Mouse (Mus musculus) hindbrain, embryonic 12.5 days (tissue): ENCODE measurements around the gene Marcks. TPM values are rescaled to one million over a fixed set of nuclear protein-coding genes. Genes with fewer than 3 reads are reported as not detected.

Experiments used
- ATAC-seq: fragments of 200-750 bp; cut with Nextera tagmentation; 2 replicates; pipeline ENCODE4 v1.8.0; 2017; ENCODE audit warnings: moderate TSS enrichment; ENCODE audit not compliant: low FRiP score
- H3K27ac ChIP-seq: fragments of 300-500 bp; sonication (generic); 2 replicates; pipeline ENCODE4 v1.5.1; 2016; ENCODE audit warnings: mild to moderate bottlenecking
- H3K27me3 ChIP-seq: fragments of 300-500 bp; sonication (generic); 2 replicates; pipeline ENCODE4 v1.6.1; 2016; ENCODE audit warnings: mild to moderate bottlenecking
- H3K36me3 ChIP-seq: fragments of 300-500 bp; sonication (generic); 2 replicates; pipeline ENCODE4 v1.6.1; 2016; ENCODE audit warnings: mild to moderate bottlenecking
- H3K4me1 ChIP-seq: fragments of 300-500 bp; sonication (generic); 2 replicates; pipeline ENCODE4 v1.6.1; 2016
- H3K4me2 ChIP-seq: fragments of 300-500 bp; sonication (generic); replicated peaks from 2 replicates; pipeline ENCODE4 v1.6.1; 2016; ENCODE audit warnings: mild to moderate bottlenecking
- H3K4me3 ChIP-seq: fragments of 300-500 bp; sonication (generic); 2 replicates; pipeline ENCODE4 v1.5.1; 2016; ENCODE audit warnings: mild to moderate bottlenecking
- H3K9ac ChIP-seq: fragments of 300-500 bp; sonication (generic); 2 replicates; pipeline ENCODE4 v1.6.1; 2016; ENCODE audit warnings: mild to moderate bottlenecking, moderate library complexity
- H3K9me3 ChIP-seq: fragments of 300-500 bp; sonication (generic); replicated peaks from 2 replicates; pipeline ENCODE4 v1.6.1; 2016; ENCODE audit warnings: mild to moderate bottlenecking
- WGBS: fragments of 180-500 bp; shearing (Covaris S2); methylation state at CpG from one replicate; pipeline ENCODE4 v1.1.7; 2016; 5-methylcytosine and 5-hydroxymethylcytosine counted together
- polyA plus RNA-seq: library from polyadenylated mRNA; unstranded; fragments of >200 nt; fragmentation: Nextera tagmentation; extraction: Ambion mirVana; gene quantifications from 2 replicates; pipeline ENCODE4 v1.2.1, GENCODE M21; 2016

Gene Marcks
- polyA plus RNA-seq, 1 experiment from 2014 or later, result 338 TPM

DNA sequence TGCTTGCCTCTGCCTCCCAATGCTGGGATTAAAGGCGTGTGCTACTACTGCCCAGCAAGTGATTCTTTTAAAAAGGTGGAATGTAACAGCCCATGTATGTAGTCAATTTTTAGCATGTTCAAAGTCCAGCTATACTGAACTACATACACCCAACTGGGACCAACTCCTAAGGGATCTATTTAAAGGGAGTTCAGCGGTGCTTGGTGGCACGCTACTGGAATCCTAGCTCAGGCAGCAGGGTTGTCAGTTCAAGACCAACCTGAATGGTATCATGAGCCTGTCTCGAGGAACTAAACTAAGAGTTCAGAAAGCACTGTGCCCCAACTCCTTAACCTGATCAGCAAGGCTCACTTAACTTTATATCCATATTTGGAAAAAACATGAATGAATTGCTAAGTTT, 6.0 kb downstream of the Marcks start:
- Histone ChIP-seq H3K9me3 (no peaks in the 10 kb centered on the region), H3K27me3 (no peaks in the 10 kb centered on the region), H3K4me3 (no peak overlapping the region), H3K27ac (no peak overlapping the region), H3K9ac (no peak overlapping the region), H3K4me1 (peaks cover 4% of the 10 kb centered on the region), H3K36me3 (peaks cover 16% of the 10 kb centered on the region), H3K4me2 (no peak overlapping the region)
- 92% methylated on average over 4 of the region's 4 CpGs for WGBS
- ATAC-seq, result no peak

- 94% methylated on average over 3 of the region's 3 CpGs for WGBS
- peaks cover 3% of the 10 kb centered on the region; the same call in 1 of the 2 replicates for H3K36me3 ChIP-seq
- no peak overlapping the region for H3K9ac ChIP-seq
- no peak overlapping the region for H3K27ac ChIP-seq
- H3K4me2 ChIP-seq, result no peak overlapping the region
- H3K27me3 ChIP-seq, result no peaks in the 10 kb centered on the region
- no peak for ATAC-seq
- H3K9me3 ChIP-seq, result no peaks in the 10 kb centered on the region
- peaks cover 4% of the 10 kb centered on the region for H3K4me1 ChIP-seq
- no peak overlapping the region for H3K4me3 ChIP-seq
Measured at GRCm38 (mm10) chr10:37129652-37130051, 9.1 kb downstream of the Marcks start.

DNA sequence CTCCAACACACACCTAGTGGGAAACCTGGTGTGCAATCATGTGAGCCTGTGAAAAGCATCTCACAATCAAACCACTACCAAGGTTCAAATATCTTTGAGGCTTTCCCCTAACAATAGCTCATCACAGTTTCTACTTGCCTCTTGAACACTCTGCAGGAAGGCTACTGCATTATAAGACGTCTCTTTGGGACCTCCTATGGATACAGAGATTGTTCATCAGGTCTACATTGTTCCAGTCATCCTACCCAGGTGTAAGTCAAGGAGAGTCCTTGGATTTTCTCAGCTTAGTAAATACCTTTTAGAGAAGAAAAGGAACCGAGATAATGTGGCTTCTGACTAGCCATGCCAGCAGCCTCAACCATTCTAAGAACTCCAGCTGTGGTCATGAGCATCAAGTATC, 23.4 kb downstream of the Marcks start:
- Histone ChIP-seq H3K4me2 (no peak overlapping the region), H3K4me3 (no peak overlapping the region), H3K9me3 (no peaks in the 10 kb centered on the region), H3K27me3 (no peaks in the 10 kb centered on the region), H3K36me3 (no peaks in the 10 kb centered on the region), H3K9ac (no peak overlapping the region), H3K27ac (no peak overlapping the region), H3K4me1 (no peaks in the 10 kb centered on the region)
- 80% methylated on average over 2 of the region's 2 CpGs for whole genome bisulfite sequencing
- ATAC-seq, result no peak

DNA sequence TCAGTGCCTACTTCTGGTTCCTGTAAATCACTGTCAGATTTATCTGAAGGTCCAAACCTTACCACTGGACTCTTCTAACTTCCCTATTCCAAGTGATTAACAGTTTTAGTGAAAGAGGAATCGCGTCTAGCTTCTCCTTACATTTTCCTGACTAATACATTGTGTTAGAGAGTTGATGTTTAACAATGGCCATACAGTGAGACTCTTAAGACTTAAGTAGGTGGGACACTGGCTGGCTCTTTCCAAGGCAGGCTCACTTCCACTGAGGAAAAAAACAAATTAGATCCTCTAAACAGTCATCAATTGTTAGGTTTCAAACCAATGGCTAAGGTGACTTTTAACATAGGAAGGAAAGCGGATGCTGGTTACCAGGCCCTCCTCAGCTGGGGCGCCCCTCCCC, 25.9 kb downstream of the Marcks start:
- Histone ChIP-seq H3K4me3 (no peak overlapping the region), H3K4me1 (no peaks in the 10 kb centered on the region), H3K27me3 (no peaks in the 10 kb centered on the region), H3K9me3 (no peaks in the 10 kb centered on the region), H3K9ac (no peak overlapping the region), H3K27ac (no peak overlapping the region), H3K4me2 (no peak overlapping the region), H3K36me3 (no peaks in the 10 kb centered on the region)
- no peak for ATAC-seq
- WGBS, result 87% methylated on average over 4 of the region's 4 CpGs

- 87% methylated on average over 3 of the region's 3 CpGs for WGBS
Measured at GRCm38 (mm10) chr10:37112362-37112761, 26.4 kb downstream of the Marcks start.

GRCm38 (mm10) chr10:37111432-37111831, 27.3 kb downstream of the Marcks start:
- no peaks in the 10 kb centered on the region for H3K27me3 ChIP-seq
- no peak overlapping the region for H3K27ac ChIP-seq
- no peak overlapping the region for H3K9ac ChIP-seq
- 82% methylated on average over 2 of the region's 2 CpGs for WGBS
- no peak overlapping the region for H3K4me3 ChIP-seq
- H3K9me3 ChIP-seq, result no peaks in the 10 kb centered on the region
- H3K36me3 ChIP-seq, result no peaks in the 10 kb centered on the region
- no peaks in the 10 kb centered on the region for H3K4me1 ChIP-seq
- no peak for ATAC-seq
- H3K4me2 ChIP-seq, result no peak overlapping the region

More at GRCm38 (mm10) chr10:37112362-37112761, 26.4 kb downstream of the Marcks start:
- no peak overlapping the region for H3K9ac ChIP-seq
- no peaks in the 10 kb centered on the region for H3K27me3 ChIP-seq
- ATAC-seq, result no peak
- no peak overlapping the region for H3K4me3 ChIP-seq
- no peaks in the 10 kb centered on the region for H3K36me3 ChIP-seq
- no peak overlapping the region for H3K4me2 ChIP-seq
- H3K4me1 ChIP-seq, result no peaks in the 10 kb centered on the region
- no peaks in the 10 kb centered on the region for H3K9me3 ChIP-seq
- no peak overlapping the region for H3K27ac ChIP-seq

DNA sequence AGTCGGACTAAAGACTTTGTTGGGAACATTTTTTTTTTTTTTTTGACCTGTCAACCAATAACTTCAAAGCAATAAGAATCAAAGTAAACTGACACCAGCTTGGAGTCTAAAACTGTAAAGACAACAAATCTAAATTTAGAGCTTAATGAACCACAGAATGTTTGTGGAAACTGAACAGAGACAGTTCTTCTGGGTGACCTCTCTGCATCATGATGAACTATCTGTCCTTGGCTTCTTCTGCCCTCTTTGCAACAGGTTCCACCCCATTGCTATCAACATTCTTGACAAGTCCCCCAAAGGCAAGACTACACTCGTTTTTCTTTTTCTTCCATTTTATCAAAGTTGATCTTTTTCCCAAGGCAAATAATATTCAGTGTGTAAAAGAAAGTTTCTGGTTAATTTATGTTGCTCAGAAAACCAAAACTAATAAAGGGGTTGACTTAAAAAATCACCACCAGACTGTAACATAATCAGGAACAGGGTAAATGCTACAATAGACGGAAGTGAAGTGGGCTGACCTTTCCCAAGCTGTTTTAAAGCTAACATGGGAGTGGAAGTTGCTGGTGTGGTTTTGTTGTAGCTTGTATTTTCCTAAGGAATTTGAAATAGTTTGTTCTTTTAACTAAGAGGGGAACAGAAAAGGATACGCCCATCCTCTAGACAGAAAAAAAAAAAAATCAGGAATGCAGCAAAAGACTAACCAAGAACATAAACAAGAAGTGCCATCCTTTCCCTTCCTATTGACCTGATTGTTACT, 31.7 kb downstream of the Marcks start:
- Histone ChIP-seq H3K4me2 (no peak overlapping the region), H3K36me3 (no peaks in the 10 kb centered on the region), H3K27me3 (no peaks in the 10 kb centered on the region), H3K4me1 (no peaks in the 10 kb centered on the region), H3K4me3 (no peak overlapping the region), H3K9ac (no peak overlapping the region), H3K9me3 (no peaks in the 10 kb centered on the region), H3K27ac (no peak overlapping the region)
- no peak for ATAC-seq
- 83% methylated on average over 4 of the region's 4 CpGs for WGBS

- H3K4me1 ChIP-seq, result no peaks in the 10 kb centered on the region
- H3K27ac ChIP-seq, result no peak overlapping the region
- no peak overlapping the region for H3K4me3 ChIP-seq
- ATAC-seq, result no peak
- WGBS, result 92% methylated on average over 8 of the region's 8 CpGs
- no peak overlapping the region for H3K4me2 ChIP-seq
- H3K9me3 ChIP-seq, result no peaks in the 10 kb centered on the region
- H3K27me3 ChIP-seq, result no peaks in the 10 kb centered on the region
- no peak overlapping the region for H3K9ac ChIP-seq
- H3K36me3 ChIP-seq, result no peaks in the 10 kb centered on the region
Measured at GRCm38 (mm10) chr10:37106303-37106702, 32.4 kb downstream of the Marcks start.

DNA sequence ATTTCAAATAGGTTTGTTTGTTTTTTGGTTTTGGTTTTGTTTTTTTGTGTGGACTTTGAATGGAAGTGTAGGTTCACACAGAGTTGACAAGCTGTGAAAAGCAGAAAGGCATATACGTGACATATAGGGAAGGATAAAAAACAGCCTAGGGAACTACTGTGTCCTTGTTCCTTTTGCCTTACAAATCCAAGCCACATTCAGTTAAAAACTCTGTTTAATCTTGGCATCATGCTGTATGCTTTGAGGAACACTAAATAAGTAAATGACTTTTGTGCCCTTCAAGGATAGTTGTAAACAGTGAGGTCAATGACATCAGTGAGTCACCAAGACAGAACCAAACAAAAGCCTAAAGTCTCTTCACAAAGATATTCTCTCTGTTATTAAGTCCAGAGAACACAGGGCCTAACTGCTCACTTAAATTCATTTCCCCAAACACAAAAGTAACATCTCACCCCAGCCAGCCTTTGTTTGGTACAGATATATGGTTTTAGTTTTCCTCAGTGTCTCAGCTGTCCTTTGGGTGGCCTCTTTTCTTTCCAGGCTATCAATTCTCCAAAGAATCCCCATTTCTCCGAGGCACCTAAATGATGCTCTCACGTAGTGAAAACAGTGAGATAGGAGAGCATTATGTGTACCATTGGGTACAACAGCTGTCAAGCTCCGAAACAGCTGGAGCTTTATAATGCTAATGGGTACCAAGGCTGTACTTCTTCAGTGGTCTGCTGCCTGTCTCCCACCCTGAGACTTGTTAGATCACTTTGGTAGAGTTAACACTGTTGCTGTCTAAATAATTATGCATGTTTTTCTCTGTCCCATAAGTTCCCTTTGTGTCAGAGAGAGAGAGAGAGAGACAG, 36.3 kb downstream of the Marcks start:
- Histone ChIP-seq H3K27ac (no peak overlapping the region), H3K9ac (no peak overlapping the region), H3K36me3 (no peaks in the 10 kb centered on the region), H3K4me3 (no peak overlapping the region), H3K4me2 (no peak overlapping the region), H3K27me3 (no peaks in the 10 kb centered on the region), H3K9me3 (no peaks in the 10 kb centered on the region; the same call in 1 of the 2 replicates), H3K4me1 (no peaks in the 10 kb centered on the region)
- no peak for ATAC-seq
- WGBS, result 57% methylated on average over 4 of the region's 4 CpGs

DNA sequence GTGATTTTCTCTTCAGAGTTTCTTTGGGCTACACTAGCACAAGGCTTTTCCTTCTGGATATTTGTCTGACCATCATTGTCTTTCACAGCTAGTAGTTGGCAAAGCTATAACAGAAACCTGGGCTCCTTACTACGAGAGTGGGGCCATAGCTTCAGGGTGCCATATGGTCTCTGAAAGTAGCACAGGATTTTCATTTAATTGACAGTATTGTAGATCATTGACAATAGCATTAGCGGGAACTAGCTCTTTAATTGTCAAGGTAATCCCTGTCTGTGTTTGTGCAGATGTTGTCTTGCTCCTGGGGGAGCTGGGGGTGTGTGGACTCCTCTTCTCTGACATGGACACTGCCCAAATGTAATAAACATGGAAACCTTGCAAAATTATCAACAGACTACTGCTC, 37.0 kb downstream of the Marcks start:
- no peaks in the 10 kb centered on the region for H3K27me3 ChIP-seq
- no peak overlapping the region for H3K4me3 ChIP-seq
- 48% methylated on average over 2 of the region's 2 CpGs for WGBS
- no peaks in the 10 kb centered on the region; the same call in 1 of the 2 replicates for H3K9me3 ChIP-seq
- H3K9ac ChIP-seq, result no peak overlapping the region
- no peak overlapping the region for H3K4me2 ChIP-seq
- H3K27ac ChIP-seq, result no peak overlapping the region
- H3K4me1 ChIP-seq, result no peaks in the 10 kb centered on the region
- ATAC-seq, result no peak
- no peaks in the 10 kb centered on the region for H3K36me3 ChIP-seq

DNA sequence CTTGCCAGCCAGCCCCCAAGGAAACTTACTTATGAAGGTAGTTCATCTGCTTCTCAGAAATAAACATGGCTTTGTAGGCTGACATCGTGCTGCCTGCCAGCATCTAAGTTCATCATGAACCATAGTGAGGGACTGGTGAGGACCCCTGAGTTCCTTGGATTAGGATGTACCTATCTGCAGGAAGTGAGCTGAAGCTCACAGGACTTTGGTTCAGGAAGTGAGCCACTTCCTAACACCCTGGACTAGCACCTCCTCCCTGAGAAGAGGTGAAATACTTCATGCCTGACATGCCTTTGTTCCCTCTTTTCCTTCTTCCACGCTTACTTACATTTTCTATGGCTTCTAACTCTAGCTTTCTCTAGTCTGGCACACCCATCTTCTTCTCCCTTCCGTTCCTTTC, 42.2 kb downstream of the Marcks start:
- ATAC-seq, result no peak
- Histone ChIP-seq H3K9me3 (no peaks in the 10 kb centered on the region; the same call in 1 of the 2 replicates), H3K4me3 (no peak overlapping the region), H3K4me1 (no peaks in the 10 kb centered on the region), H3K27me3 (no peaks in the 10 kb centered on the region), H3K4me2 (no peak overlapping the region), H3K36me3 (no peaks in the 10 kb centered on the region), H3K9ac (no peak overlapping the region), H3K27ac (no peak overlapping the region)
- 83% methylated on average over 3 of the region's 3 CpGs for WGBS

DNA sequence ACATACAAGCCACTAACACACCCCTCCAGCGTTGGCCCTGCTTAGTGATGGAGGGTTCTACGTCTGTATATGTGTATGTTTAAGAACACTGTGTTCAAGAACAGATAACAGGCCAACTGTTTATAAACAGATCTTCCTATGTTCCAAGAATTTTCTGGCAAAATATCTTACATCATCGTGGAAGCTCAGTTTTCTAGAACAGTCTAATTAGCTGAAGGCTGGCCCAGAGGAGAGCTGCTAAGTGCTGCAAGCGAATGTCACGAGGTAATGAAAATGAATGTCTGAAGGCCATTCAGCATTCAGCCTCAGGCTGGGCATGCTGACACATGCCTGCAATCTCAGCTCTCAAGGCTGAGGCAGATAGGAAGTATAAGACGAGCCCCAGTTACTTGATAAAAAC, 42.9 kb downstream of the Marcks start:
- Histone ChIP-seq H3K27me3 (no peaks in the 10 kb centered on the region), H3K4me3 (no peak overlapping the region), H3K9me3 (no peaks in the 10 kb centered on the region; the same call in 1 of the 2 replicates), H3K36me3 (no peaks in the 10 kb centered on the region), H3K27ac (no peak overlapping the region), H3K4me2 (no peak overlapping the region), H3K9ac (no peak overlapping the region), H3K4me1 (no peaks in the 10 kb centered on the region)
- WGBS, result 76% methylated on average over 6 of the region's 6 CpGs
- ATAC-seq, result no peak
